Mouse (Mus musculus): ENCODE results near the gene Aldh2. TPM values are rescaled to one million over a fixed set of nuclear protein-coding genes. Genes with fewer than 3 reads are reported as not detected.
A peak's percentile ranks its signal among the peaks of the same experiment; 100 is the strongest.
"Not testable (repeated sequence)": the region's sequence is repeated elsewhere in the genome, so short reads cannot be mapped to it uniquely, and the experiment has no call there.

Aldh2 gene
- not detected in 2 replicates for polyA plus RNA-seq (2012; ENCODE audit: insufficient read depth, insufficient read length, low replicate concordance, missing spikeins)

GRCm38 (mm10) chr5:121593451-121594401, at the start of gene Aldh2:
Aldh2 (minus strand) TSS chr5:121593824.
- Histone ChIP-seq H3K4me1 (ENCODE audit: control insufficient read depth, insufficient read depth, low read length) (peaks cover 17% of the 10 kb centered on the region), H3K4me3 (ENCODE audit: insufficient read depth, low read depth, low read length) (peak within 1 kb of the TSS; percentile 70), H3K27ac (ENCODE audit: insufficient read depth, low read depth, low read length) (peak within 1 kb of the TSS; percentile 62)
- under 1% methylated on average over 47 of the region's 47 CpGs for whole genome bisulfite sequencing
- peak; percentile 68 for TF ChIP-seq POLR2A (IDR thresholded peaks at IDR 0.05; ENCODE audit: insufficient read depth, low read depth, low read length)
- no peak for TF ChIP-seq CTCF (IDR thresholded peaks at IDR 0.05; ENCODE audit: insufficient read depth, low read depth, low read length)

- TF ChIP-seq CTCF (IDR thresholded peaks at IDR 0.05; ENCODE audit: insufficient read depth, low read depth, low read length) (no peak), POLR2A (IDR thresholded peaks at IDR 0.05; ENCODE audit: insufficient read depth, low read depth, low read length) (no peak)
- 94% methylated on average over 9 of the region's 9 CpGs for WGBS
- H3K4me3 ChIP-seq (ENCODE audit: insufficient read depth, low read depth, low read length) = no peak overlapping the region
- no peaks in the 10 kb centered on the region for H3K4me1 ChIP-seq (ENCODE audit: control insufficient read depth, insufficient read depth, low read length)
- no peak overlapping the region for H3K27ac ChIP-seq (ENCODE audit: insufficient read depth, low read depth, low read length)
Observed at GRCm38 (mm10) chr5:121639601-121640000, 46.0 kb upstream of the Aldh2 start.

GRCm38 (mm10) chr5:121637296-121637695, 43.7 kb upstream of the Aldh2 start:
- H3K4me1 ChIP-seq (ENCODE audit: control insufficient read depth, insufficient read depth, low read length) = no peaks in the 10 kb centered on the region
- H3K27ac ChIP-seq (ENCODE audit: insufficient read depth, low read depth, low read length) = no peak overlapping the region
- 88% methylated on average over 6 of the region's 6 CpGs for WGBS
- H3K4me3 ChIP-seq (ENCODE audit: insufficient read depth, low read depth, low read length) = no peak overlapping the region
- TF ChIP-seq POLR2A (IDR thresholded peaks at IDR 0.05; ENCODE audit: insufficient read depth, low read depth, low read length) (no peak), CTCF (IDR thresholded peaks at IDR 0.05; ENCODE audit: insufficient read depth, low read depth, low read length) (no peak)

GRCm38 (mm10) chr5:121634668-121635067, 41.0 kb upstream of the Aldh2 start:
- TF ChIP-seq CTCF (IDR thresholded peaks at IDR 0.05; ENCODE audit: insufficient read depth, low read depth, low read length) = no peak
- no peak for TF ChIP-seq POLR2A (IDR thresholded peaks at IDR 0.05; ENCODE audit: insufficient read depth, low read depth, low read length)
- H3K4me3 ChIP-seq (ENCODE audit: insufficient read depth, low read depth, low read length) = no peak overlapping the region
- H3K4me1 ChIP-seq (ENCODE audit: control insufficient read depth, insufficient read depth, low read length) = no peaks in the 10 kb centered on the region
- 96% methylated on average over 5 of the region's 5 CpGs for WGBS
- H3K27ac ChIP-seq (ENCODE audit: insufficient read depth, low read depth, low read length) = no peak overlapping the region

- Histone ChIP-seq H3K4me1 (ENCODE audit: control insufficient read depth, insufficient read depth, low read length) (no peaks in the 10 kb centered on the region), H3K4me3 (ENCODE audit: insufficient read depth, low read depth, low read length) (no peak overlapping the region), H3K27ac (ENCODE audit: insufficient read depth, low read depth, low read length) (no peak overlapping the region)
- no peak for TF ChIP-seq CTCF (IDR thresholded peaks at IDR 0.05; ENCODE audit: insufficient read depth, low read depth, low read length)
- no peak for TF ChIP-seq POLR2A (IDR thresholded peaks at IDR 0.05; ENCODE audit: insufficient read depth, low read depth, low read length)
- WGBS = 58% methylated on average over 3 of the region's 3 CpGs
Observed at GRCm38 (mm10) chr5:121632804-121633203, 39.2 kb upstream of the Aldh2 start.

- not testable (repeated sequence) for H3K27ac ChIP-seq (ENCODE audit: insufficient read depth, low read depth, low read length); H3K4me1 ChIP-seq (ENCODE audit: control insufficient read depth, insufficient read depth, low read length); H3K4me3 ChIP-seq (ENCODE audit: insufficient read depth, low read depth, low read length)
- 70% methylated on average over 8 of the region's 9 CpGs for whole genome bisulfite sequencing
Observed at GRCm38 (mm10) chr5:121631106-121631647, 37.6 kb upstream of the Aldh2 start.

- no peak overlapping the region for H3K4me3 ChIP-seq (ENCODE audit: insufficient read depth, low read depth, low read length)
- 0% methylated on average over 1 of the region's 1 CpGs for WGBS
- TF ChIP-seq CTCF (IDR thresholded peaks at IDR 0.05; ENCODE audit: insufficient read depth, low read depth, low read length) (no peak), POLR2A (IDR thresholded peaks at IDR 0.05; ENCODE audit: insufficient read depth, low read depth, low read length) (no peak)
- no peak overlapping the region for H3K27ac ChIP-seq (ENCODE audit: insufficient read depth, low read depth, low read length)
- H3K4me1 ChIP-seq (ENCODE audit: control insufficient read depth, insufficient read depth, low read length) = no peaks in the 10 kb centered on the region
Observed at GRCm38 (mm10) chr5:121627871-121628270, 34.2 kb upstream of the Aldh2 start.

GRCm38 (mm10) chr5:121623241-121623640, 29.6 kb upstream of the Aldh2 start:
- WGBS = 74% methylated on average over 3 of the region's 3 CpGs
- Histone ChIP-seq H3K27ac (ENCODE audit: insufficient read depth, low read depth, low read length) (no peak overlapping the region), H3K4me1 (ENCODE audit: control insufficient read depth, insufficient read depth, low read length) (no peaks in the 10 kb centered on the region), H3K4me3 (ENCODE audit: insufficient read depth, low read depth, low read length) (no peak overlapping the region)
- no peak for TF ChIP-seq CTCF (IDR thresholded peaks at IDR 0.05; ENCODE audit: insufficient read depth, low read depth, low read length)
- TF ChIP-seq POLR2A (IDR thresholded peaks at IDR 0.05; ENCODE audit: insufficient read depth, low read depth, low read length) = no peak

- H3K4me3 ChIP-seq (ENCODE audit: insufficient read depth, low read depth, low read length) = no peak overlapping the region
- 96% methylated on average over 5 of the region's 5 CpGs for WGBS
- no peak for TF ChIP-seq CTCF (IDR thresholded peaks at IDR 0.05; ENCODE audit: insufficient read depth, low read depth, low read length)
- TF ChIP-seq POLR2A (IDR thresholded peaks at IDR 0.05; ENCODE audit: insufficient read depth, low read depth, low read length) = no peak
- no peaks in the 10 kb centered on the region for H3K4me1 ChIP-seq (ENCODE audit: control insufficient read depth, insufficient read depth, low read length)
- H3K27ac ChIP-seq (ENCODE audit: insufficient read depth, low read depth, low read length) = no peak overlapping the region
Observed at GRCm38 (mm10) chr5:121621102-121621501, 27.5 kb upstream of the Aldh2 start.
